Mouse (Mus musculus): Measurements from ENCODE around the gene Kdsr.
"Not testable (repeated sequence)": the region's sequence is repeated elsewhere in the genome, so short reads cannot be mapped to it uniquely, and the experiment has no call there.

Gene Kdsr

DNA sequence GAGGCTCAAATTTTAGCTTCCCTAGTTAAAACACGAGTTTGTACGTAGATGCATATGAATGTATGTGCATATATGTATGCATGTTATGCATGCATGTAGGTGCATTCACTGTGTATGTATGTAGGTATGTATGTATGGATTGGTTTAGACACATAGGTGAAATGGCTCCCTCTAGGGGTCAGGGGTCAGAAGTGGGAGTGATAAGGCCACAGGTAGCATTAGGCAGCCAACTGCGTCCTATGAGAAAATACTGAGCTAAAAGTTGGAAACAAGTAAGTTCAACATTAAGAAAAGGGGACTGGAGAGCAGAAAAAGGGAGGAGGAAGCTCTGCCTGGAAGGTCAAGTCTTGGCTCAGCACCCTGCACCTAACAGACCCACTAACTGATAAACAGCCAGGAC is 21.4 kb downstream of the Kdsr start:
- peak in 1 of 2 experiments; percentile 31 for DNase-seq

DNA sequence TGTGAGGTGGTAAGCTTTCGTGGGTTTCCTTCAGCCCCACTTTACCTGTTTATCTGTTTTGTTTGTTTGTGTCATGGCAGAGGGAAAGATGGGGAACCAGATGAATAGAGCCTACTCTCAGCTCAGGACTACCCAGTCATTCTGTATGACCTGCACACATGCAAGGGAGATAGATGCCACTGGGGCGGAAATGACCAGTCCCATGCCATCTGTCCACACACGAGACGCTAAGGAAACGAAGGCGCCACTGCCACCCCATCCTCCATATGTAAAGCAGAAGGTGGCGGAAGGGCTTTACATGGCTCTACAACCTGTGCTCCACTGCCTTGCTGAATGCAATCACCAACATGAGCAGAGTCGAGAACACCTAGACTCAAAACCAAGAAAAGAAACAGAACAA is 23.3 kb downstream of the Kdsr start:
- peak in 1 of 2 experiments; percentile 38 for DNase-seq

DNA sequence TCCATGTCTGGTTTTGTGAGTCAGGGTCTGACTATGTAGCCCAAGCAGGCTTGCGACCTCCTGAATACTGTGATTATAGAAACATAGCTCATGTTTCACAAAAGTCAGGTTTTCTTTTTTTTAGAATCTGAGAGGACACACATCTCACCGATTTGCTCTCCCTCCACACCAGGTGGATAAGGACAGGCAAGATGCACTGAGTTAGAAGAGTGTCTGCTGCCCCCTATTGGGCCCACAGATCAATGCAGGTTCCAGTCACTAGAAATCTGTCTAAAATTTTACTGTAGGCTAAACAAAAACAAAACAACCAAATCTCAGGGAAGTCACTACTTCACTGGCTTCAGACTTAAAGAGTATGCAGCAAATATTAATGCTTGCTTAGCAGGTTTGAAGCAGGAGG is 23.9 kb downstream of the Kdsr start:
- peak; percentile 66 to 79 for DNase-seq

DNA sequence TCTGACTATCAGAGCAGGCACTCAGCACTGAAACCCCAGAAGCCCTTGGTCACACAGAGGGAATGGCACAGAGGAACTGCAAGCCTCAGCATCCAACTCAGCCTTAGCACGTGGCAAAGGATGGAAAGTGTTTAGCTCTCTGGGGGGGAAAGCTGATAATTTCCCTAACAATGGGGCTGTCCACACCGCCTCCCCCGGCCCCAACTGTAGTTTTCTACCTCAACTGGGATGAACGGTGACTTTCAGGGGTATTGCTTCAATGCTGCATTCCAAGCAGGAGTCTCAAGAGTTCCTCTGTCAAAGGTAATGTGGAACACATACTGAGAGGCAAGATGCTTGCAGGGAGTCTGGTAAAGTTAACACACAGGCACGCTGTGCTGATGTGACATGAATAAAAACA is 37.5 kb downstream of the Kdsr start:
- DNase-seq = no peak

DNA sequence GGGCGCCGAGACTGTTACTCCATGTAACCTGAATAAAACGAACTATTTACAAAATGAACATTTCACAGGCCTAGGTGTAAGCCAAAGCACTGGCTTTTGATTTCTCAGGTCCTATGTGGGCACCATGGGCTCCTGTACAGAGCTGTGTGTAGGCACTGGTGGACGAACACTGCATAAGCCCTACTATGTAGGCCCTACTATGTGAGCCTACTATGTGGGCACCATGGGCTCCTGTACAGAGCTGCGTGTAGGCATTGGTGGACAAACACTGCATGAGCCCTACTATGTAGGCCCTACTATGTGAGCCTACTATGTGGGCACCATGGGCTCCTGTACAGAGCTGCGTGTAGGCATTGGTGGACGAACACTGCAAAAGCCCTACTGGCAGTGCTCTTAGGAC is 41.8 kb downstream of the Kdsr start:
- DNase-seq = not testable (repeated sequence)

DNA sequence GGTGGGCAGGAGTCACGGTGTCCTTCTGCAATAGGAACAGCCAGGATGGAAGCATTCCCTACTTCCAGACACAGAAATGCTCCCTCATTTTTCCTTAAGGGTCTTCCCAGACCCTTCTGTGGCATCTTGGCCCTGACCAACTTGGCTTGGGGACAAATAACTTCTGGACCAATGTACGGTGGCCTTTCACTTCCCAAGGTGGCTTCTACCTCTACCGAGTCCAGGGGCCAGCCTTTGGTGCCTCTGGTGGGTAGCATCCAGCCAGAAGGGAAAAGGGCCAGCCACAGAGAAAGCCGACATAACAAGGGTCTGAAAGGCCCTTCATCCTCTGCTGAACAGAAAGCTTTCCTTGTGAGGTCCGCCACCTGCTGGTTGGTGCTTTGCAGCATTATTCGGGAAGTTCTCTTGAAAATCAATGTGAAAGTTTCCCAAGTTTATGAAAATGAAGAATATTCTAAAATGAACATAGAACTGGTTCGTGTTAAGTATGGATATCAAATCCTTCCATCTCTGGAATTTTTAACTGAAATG is 42.4 kb downstream of the Kdsr start:
- DNase-seq = peak; percentile 66 to 79

DNA sequence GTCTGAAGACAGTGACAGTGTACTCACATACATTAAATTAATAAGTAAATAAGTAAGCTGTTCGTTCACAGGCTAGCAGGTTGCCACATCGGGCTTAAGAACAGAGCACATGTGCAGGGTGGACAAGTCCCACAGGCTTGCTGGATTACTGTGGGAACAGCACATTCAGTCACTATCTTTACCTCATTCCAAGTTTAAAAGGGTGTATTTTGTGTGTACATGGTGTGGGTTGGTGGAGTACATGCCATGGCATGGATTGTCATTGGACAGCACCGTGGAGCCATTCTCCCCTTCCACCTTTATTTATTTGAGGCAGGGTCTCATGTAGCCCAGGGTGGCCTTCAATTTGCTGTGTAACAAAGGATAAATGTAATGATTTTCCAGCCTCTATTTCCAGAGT is 43.4 kb downstream of the Kdsr start:
- no peak for DNase-seq

DNA sequence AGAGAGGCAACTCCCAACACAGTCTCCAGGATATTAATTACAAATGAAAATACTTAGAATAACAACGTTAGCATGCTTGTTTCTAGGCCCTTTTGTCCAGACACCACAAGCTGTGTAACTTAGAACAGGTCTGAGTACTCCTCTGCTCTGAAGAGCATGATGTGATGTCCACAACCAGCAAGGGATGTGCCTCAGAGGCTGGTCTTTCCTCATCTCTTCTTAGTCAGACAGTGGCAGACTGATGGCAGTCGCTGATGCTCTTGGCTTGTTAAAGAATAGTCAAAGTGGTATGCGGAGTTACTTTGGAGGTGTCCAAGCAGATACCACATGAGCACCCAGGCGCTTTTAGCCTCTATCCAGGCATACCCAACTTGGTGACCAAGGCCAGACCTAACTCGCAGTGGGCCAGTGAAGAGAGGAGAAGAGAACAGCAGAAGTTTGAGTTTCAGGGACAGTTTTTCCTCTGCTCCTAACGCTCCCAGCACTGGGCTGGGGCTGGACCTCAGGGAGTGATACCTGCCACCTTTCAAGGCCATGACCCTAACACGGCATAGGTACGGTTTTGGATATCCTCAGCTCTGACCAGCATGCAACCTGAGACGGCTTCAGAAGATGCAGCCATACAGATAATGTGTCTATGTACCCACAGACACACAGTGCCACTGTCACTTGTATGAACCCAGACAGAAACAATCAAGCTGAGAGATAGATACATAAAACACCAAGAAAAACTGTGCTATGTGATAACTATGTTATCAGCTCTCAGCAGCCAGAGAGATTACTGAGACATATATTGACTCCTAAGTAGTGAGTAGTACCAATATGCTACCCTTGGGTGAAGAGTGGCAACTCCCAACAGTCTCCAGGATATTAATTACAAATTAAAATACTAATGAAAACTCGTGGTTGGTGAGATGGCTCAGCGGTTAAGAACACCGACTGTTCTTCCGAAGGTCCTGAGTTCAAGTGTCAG is 44.1 kb downstream of the Kdsr start:
- no peak for DNase-seq

DNA sequence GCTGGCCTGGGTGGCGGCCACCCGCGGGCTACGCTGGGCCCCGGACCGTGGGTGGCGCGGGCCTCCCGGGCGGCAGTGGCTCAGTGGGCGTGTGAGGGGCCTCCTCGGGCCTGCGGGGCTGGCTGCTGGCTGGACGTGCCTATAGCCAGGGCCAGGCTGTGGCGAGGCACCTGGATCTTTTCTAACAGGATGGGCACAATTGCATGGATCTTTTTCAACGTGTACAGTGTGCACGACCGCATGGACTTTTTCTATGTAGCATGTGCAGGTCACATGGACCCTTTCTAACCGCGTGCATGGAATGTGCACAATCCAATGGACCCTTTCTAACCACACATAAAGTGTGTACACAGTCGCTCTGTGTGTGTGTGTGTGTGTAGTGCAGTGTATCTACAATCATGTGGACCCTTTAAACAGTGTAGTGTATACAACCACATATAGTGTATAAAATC is 45.0 kb downstream of the Kdsr start:
- no peak for DNase-seq

DNA sequence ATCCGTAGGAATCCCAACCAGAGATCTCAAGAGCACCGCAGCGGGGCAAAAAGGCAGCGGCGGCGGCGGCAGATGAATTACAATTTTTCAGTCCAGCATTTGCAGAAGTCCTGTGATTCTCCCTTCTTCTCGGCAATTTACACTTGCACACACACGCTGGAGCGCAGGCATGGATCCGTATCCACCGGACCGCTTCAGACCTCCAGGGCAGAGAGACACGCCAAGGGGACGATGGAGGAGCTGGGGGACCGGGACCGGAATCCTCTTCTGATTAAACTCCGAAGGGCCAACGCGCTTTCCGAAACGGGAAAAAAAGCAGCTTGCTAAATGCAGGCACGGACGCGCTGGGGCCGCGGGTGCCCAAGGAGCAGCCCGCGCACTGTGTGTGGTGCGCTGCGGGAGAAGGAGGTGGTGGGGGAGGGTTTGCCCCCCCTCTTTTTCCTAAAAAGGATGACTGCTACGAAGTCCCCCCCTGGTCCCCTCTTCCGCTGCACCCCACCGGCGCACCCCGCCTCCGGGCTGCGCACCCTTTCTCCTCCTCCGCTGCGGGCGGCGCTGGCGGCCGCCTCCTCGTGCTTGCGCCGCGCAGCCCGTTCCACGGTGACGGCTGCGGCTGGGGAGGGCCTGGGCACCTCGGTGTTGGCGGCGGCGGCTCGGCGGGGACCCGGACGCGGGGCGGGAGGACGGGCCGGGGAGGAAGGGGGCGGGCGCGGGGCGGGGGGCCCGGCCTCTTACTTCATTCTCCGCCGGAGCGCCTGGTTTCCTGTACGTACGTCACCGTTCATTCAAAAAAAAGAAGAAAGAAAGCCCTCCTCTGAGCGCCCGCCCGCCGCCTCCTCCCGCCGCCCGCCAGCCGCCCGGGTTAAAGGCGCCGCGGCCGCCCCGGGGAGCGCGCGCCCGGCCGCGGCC is 45.7 kb downstream of the Kdsr start, which contains the start of gene Bcl2:
Gene Bcl2 (minus strand): TSS at position 654 of the 909 bp plus-strand sequence.
- DNase-seq = peak; percentile 82 to 84

DNA sequence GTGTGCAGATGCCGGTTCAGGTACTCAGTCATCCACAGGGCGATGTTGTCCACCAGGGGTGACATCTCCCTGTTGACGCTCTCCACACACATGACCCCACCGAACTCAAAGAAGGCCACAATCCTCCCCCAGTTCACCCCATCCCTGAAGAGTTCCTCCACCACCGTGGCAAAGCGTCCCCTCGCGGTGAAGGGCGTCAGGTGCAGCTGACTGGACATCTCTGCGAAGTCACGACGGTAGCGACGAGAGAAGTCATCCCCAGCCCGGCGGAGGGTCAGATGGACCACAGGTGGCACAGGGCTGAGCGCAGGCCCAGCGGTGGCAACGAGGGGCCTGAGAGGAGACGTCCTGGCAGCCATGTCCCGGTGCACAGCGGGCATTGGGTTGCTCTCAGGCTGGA is 47.2 kb downstream of the Kdsr start:
- DNase-seq = peak; percentile 71 to 84

DNA sequence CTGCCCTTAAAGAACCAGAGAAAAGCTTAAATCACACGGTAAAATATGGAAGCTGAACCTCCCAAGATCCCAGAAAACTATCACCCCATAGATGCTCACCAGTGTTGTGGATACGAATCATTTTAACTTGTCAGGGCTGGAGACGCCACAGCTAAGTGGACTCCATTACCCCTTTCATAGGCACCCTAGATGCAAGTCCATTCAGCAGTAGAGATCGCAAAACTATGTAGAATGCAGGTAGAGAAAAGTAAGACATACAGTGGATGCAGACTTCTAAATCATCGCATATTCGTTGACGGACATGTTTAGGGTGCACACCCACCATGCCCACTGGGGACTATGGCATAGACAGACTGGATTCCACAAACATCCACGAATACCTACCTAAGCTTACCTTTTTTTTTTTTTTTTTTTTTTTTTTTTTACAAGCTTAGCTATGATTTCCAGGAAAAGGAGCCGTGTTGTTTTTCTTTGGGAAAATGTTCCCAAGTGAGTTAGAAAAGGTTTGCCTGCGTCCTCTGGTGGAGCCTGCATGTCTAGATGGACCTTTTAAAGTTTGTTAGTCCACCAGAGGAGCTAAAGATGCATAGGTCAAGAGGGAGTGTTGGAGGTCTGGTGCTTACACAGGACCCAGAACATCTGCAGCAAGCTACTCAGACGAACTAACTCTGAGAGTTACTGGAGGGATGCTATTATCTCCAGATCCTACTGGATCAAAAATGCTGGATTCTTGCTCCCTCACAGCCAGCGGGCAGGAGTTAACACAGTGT is 48.0 kb downstream of the Kdsr start:
- DNase-seq = no peak

DNA sequence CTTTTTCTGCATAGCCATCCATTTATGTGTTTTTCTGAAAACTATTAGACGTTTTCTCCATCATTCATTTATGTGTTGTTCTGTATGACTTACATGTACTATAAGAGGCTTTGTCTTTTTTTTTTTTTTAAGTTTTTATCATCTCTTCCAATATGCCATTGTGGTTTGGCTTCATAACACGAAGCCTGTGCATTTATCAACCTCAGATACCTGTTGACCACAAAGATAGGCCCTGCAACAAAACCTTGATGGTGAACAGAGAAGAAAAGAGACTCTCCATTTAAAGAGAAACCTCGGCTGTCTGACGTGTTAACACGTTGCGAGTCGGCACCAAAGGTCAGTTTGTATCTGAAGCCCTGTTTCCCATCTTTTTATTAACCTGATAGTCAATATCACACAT is 49.3 kb downstream of the Kdsr start:
- no peak for DNase-seq

DNA sequence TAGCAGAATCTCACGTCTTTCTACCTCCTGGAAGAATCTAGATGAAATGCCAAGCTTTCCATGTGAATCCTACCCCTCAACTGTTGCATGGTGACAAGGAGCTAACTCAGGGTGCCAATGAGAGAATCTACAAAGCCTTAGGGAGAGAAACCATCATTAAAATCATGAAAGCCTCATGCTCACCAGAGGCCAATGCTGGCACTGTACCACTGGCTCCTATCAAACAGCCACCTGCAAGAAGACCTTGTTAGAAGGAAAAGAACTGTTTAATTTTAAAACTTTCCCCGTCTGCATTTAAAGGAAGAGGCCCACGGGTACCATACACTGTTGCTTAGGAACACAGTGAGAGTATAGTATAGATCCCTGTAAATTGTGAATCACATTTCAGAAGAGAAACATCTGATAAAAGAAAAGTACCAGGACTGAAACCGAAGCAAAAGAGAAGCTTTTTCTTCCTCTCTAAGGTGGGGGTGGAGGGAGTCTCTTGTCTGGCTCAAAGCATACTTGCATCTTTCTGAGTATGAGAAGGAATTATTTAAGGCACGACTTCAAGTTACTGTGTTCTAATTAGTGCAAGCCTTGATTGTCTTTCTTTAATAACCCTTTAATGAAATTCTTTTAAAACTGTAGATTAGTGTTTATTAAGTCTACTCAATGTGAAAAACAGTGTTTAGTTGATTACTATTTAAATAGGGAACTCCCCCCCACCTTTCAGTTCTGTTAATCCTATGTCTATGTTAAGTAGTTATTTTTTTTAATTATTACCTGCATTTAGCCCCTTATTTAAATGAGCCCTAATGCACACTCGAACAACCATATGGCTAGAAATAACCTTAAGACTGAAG is 52.3 kb downstream of the Kdsr start:
- DNase-seq = no peak

DNA sequence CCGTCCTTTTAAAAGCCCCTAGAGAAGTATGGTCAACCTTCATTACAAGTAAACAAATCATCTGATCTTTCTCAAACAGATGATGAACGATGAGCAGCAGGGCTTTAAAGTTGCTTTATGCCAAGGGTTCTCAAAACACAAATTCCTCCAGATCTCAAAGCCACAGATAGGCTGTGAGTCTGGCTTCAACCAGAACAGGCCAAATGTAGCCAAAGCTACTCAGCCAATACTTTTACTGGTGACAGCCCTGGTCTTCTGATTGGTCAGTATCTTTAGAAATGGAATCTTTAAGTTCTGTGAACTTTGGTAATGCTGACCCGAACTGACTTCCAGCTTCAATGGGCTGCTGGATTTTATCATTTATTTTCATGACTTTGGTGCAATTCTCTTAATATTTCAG is 56.3 kb downstream of the Kdsr start:
- no peak for DNase-seq

DNA sequence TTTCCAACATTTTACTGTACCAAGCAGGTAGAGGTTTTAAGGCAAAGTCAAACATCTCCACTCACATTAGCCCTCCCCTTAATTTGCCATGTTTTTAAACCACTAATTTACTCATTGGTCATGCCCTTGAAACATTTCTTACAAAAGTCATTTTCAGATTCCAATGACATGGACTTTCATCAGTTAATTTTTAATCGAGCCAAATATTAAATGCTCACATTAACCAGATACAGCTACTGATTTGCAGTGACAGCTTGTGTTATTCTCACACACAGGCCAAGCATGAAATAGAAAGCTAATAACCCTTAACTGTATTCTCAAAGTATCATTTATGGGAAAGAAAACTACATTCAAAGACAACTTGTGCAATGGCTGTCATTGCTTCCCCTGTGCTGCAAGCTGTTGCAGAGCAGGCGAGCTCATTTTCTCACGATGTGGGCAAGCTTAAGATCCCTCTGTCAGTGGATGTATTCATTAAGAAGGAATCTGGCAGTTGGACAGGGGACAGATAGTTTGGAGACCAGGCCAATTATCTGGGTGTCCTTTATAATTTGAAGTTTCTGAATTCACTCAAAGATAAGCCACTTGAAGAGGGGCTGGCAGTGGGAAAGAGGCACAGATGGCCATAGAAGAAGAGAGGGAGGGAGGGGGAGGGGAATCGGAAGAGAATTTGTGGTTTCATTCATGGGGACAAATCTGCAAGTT is 56.9 kb downstream of the Kdsr start:
- DNase-seq = peak; percentile 28 to 30

DNA sequence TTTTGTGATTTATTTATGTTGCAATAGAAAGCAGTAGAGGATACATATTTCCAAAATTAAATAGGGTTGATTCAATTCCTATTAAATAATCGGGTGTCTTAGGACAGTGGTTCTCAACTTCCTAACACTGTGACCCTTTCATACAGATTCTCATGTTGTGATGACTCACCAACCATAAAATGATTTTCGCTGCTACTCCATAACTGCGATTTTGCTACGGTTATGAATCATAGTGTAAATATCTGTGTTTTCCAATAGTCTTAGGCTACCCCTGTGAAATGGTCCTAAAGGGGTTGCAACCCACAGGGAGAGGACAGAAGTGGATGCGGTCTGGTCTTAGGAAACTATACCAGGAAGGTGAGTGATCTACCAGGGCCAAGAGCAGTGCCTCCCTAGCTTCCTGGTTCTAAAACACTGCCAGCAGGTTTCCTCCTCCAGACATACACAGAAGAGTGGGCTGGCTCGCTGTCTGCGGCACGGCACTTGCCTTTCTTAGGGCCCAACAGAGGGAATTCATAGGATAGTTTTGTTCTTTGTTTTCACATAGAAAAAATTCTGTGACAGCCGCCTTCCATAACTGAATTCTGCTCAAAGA is 58.9 kb downstream of the Kdsr start:
- no peak for DNase-seq

DNA sequence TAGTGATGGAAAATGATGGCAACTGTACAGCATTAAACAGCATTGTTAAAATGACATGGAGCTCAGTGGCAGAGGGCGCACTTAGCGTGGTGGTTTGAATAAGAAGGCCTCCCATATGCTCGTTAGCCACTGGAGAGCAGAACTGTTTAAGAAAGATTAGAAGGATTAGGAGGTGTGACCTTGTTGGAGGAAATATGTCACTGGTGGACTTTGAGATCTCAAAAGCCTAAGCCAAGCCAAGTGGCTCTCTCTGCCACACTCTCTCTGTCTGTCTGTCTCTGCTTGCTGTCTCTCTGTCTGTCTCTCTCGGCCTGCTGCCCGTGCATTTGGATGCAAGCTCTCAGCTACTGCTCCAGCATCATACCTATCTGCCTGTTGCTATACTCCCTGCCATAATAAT is 63.1 kb downstream of the Kdsr start:
- DNase-seq = no peak

DNA sequence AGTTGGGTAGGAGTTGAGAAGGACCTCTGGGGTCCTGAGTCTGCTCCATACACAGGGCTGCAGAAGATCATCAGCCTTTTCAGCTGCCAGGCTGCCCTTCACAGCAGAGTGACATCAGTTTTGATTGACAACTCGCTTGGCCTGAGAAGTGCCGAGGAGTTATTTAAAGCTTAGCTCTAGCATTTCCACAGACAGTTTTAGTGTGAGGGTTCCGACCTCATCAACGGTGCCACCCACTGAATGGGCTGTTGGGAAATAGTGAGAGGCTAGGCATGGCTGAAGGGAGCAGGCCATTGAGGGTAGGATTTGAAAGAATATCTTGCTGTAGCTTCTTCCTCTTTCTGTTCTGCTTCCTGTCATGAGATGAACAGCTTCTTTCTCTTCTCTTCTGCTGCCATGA is 63.9 kb downstream of the Kdsr start:
- no peak for DNase-seq

DNA sequence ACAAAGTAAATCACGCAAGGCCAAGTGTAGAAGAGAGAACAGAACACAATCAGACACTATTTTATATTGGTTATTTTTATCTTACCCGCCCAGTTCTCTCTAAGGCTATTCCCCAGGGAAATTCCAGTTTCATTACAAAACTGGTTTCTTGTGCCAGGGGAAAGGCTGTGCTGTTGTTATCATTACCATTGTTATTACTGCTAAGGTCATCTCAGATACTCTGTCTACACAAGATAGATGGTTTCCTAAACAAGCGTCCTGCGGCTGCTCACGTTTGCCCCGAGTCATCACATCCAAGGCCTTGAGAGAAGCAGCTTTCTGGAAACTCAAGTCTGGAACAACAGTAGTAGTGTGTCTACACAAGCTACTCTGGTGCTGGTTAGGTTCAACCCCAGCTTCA is 65.2 kb downstream of the Kdsr start:
- DNase-seq = no peak

All from cerebellum, postnatal 25 days (tissue).